Mouse (Mus musculus): Measurements from ENCODE around the gene Hemgn.

- no peak for TF ChIP-seq CTCF (IDR thresholded peaks at IDR 0.05; ENCODE audit: low read depth)
- no peak for TF ChIP-seq EP300 (IDR thresholded peaks at IDR 0.05; ENCODE audit: low read depth)
Measured at GRCm38 (mm10) chr4:46370406-46370805, 42.9 kb downstream of the Hemgn start.
